Mouse (Mus musculus): ENCODE data around the gene Uroc1. TPM values are rescaled to one million over a fixed set of nuclear protein-coding genes. Genes with fewer than 3 reads are reported as not detected.

Uroc1 gene
- polyA plus RNA-seq (2015; fragmentation: Nextera tagmentation; extraction: Ambion mirVana): not detected in 2 replicates

GRCm38 (mm10) chr6:90332561-90333425, at the start of gene Uroc1:
TSS of gene Uroc1 (plus strand) at chr6:90333284.
- Histone ChIP-seq H3K4me2 (replicated peaks) (no peak within 1 kb of the TSS), H3K9me3 (no peaks in the 10 kb centered on the region), H3K4me3 (no peak within 1 kb of the TSS), H3K4me1 (peaks cover 9% of the 10 kb centered on the region), H3K27me3 (no peaks in the 10 kb centered on the region), H3K27ac (replicated peaks) (no peak within 1 kb of the TSS), H3K9ac (replicated peaks) (no peak within 1 kb of the TSS), H3K36me3 (no peaks in the 10 kb centered on the region)
- 81% methylated on average over 7 of the region's 7 CpGs for WGBS
- ATAC-seq (replicated peaks): no peak

GRCm38 (mm10) chr6:90288265-90288664, 44.8 kb upstream of the Uroc1 start:
- H3K4me2 ChIP-seq (replicated peaks): no peak overlapping the region
- no peak for ATAC-seq (replicated peaks)
- H3K36me3 ChIP-seq: no peaks in the 10 kb centered on the region
- no peaks in the 10 kb centered on the region for H3K27me3 ChIP-seq
- H3K27ac ChIP-seq (replicated peaks): no peak overlapping the region
- no peaks in the 10 kb centered on the region for H3K9me3 ChIP-seq
- WGBS: 57% methylated on average over 12 of the region's 12 CpGs
- no peak overlapping the region for H3K4me3 ChIP-seq
- no peaks in the 10 kb centered on the region for H3K4me1 ChIP-seq
- no peak overlapping the region for H3K9ac ChIP-seq (replicated peaks)

GRCm38 (mm10) chr6:90300919-90301318, 32.2 kb upstream of the Uroc1 start, which contains the start of gene BC048671:
TSS of gene BC048671 (plus strand) at chr6:90301219.
- Histone ChIP-seq H3K4me3 (no peak within 1 kb of the TSS), H3K36me3 (no peaks in the 10 kb centered on the region), H3K9ac (replicated peaks) (no peak within 1 kb of the TSS), H3K27me3 (no peaks in the 10 kb centered on the region), H3K9me3 (no peaks in the 10 kb centered on the region), H3K4me1 (no peaks in the 10 kb centered on the region), H3K4me2 (replicated peaks) (no peak within 1 kb of the TSS), H3K27ac (replicated peaks) (no peak within 1 kb of the TSS)
- WGBS: 93% methylated on average over 1 of the region's 1 CpGs
- no peak for ATAC-seq (replicated peaks)

DNA sequence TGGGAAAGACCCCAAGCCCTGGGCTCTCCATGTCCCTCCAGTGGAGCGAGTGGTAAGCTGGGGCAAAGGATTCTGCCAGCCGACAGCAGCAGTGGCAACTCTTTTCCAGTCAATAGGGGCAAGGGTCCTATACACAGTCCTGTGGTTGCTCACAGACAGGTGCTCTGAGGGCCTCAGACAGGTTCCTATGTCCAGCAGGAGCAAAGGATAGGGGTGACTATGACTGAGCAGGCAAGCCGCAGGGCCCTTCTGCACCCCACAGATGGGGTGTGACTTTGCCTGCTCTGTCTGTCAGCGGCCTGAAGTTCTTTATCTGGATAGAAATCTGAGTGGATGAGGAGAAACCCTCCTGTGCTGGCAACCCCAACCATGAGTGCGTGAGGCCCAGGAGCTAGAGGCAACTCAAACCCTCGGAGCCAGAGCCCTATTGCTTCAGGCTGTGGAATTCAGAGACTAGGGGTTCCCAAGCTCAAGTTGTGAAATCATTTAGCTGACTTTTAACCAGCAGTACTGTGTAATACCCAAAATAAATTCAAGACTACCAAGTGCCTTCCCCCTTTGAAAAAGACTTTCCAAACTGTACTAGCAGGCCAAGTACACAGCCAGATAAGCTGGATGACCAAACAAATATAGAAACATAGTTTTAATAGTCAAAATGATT, 26.6 kb upstream of the Uroc1 start:
- WGBS: 90% methylated on average over 6 of the region's 6 CpGs
- Histone ChIP-seq H3K27me3 (no peaks in the 10 kb centered on the region), H3K4me3 (no peak overlapping the region), H3K4me1 (no peaks in the 10 kb centered on the region), H3K36me3 (no peaks in the 10 kb centered on the region), H3K9ac (replicated peaks) (no peak overlapping the region), H3K27ac (replicated peaks) (no peak overlapping the region), H3K9me3 (no peaks in the 10 kb centered on the region), H3K4me2 (replicated peaks) (no peak overlapping the region)
- ATAC-seq (replicated peaks): no peak

GRCm38 (mm10) chr6:90308839-90309778, 24.0 kb upstream of the Uroc1 start:
- Histone ChIP-seq H3K9ac (replicated peaks) (no peak overlapping the region), H3K27me3 (no peaks in the 10 kb centered on the region), H3K4me1 (no peaks in the 10 kb centered on the region), H3K4me3 (no peak overlapping the region), H3K27ac (replicated peaks) (no peak overlapping the region), H3K36me3 (no peaks in the 10 kb centered on the region), H3K9me3 (no peaks in the 10 kb centered on the region), H3K4me2 (replicated peaks) (no peak overlapping the region)
- ATAC-seq (replicated peaks): no peak
- 90% methylated on average over 87 of the region's 87 CpGs for whole genome bisulfite sequencing

- Histone ChIP-seq H3K27me3 (no peaks in the 10 kb centered on the region), H3K4me2 (replicated peaks) (no peak overlapping the region), H3K27ac (replicated peaks) (no peak overlapping the region), H3K9ac (replicated peaks) (no peak overlapping the region), H3K9me3 (no peaks in the 10 kb centered on the region), H3K4me3 (no peak overlapping the region), H3K36me3 (no peaks in the 10 kb centered on the region), H3K4me1 (no peaks in the 10 kb centered on the region)
- WGBS: 83% methylated on average over 5 of the region's 5 CpGs
- no peak for ATAC-seq (replicated peaks)
Measured at GRCm38 (mm10) chr6:90315961-90316360, 17.1 kb upstream of the Uroc1 start.

DNA sequence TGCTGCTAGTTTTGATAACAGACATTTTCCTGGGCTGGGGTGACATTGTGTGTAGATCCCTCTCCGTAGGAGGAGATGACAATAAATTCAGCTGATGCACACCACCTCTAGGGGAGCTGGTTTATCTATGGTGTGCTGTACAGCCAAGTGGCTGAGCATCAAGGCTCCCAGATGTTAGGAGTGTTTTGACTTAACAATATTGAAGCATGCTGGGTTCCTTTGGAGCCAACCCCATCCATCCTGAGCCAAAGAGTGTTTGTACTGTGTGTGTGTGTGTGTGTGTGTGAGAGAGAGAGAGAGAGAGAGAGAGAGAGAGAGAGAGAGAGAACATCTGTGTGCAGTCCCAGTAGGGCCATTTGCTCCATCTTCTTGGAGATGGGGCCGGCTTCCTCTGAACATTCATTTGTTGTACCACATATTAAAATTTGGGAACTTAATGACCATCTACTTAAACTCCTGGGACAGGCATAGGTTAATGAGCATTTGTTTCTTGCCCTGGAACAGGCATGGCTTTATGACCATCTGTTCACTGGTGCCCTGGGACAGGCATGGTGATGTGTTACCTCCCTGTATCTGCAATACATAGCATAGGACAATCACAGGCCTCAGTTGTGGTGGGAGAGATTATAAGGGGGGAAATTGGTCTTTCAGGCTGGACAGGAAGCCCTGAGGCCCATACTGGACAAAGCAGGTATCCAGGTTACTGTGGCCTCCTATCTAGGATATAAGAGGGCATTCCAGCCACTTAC, 15.4 kb upstream of the Uroc1 start:
- Histone ChIP-seq H3K4me1 (no peaks in the 10 kb centered on the region), H3K9me3 (no peaks in the 10 kb centered on the region), H3K27me3 (no peaks in the 10 kb centered on the region), H3K9ac (replicated peaks) (no peak overlapping the region), H3K4me2 (replicated peaks) (no peak overlapping the region), H3K27ac (replicated peaks) (no peak overlapping the region), H3K36me3 (no peaks in the 10 kb centered on the region), H3K4me3 (no peak overlapping the region)
- no peak for ATAC-seq (replicated peaks)
- WGBS: 86% methylated on average over 2 of the region's 2 CpGs

GRCm38 (mm10) chr6:90319019-90319418, 14.1 kb upstream of the Uroc1 start:
- Histone ChIP-seq H3K4me2 (replicated peaks) (no peak overlapping the region), H3K4me3 (no peak overlapping the region), H3K27me3 (no peaks in the 10 kb centered on the region), H3K9ac (replicated peaks) (no peak overlapping the region), H3K27ac (replicated peaks) (no peak overlapping the region), H3K4me1 (no peaks in the 10 kb centered on the region), H3K36me3 (no peaks in the 10 kb centered on the region), H3K9me3 (no peaks in the 10 kb centered on the region)
- ATAC-seq (replicated peaks): no peak
- 97% methylated on average over 2 of the region's 2 CpGs for WGBS

DNA sequence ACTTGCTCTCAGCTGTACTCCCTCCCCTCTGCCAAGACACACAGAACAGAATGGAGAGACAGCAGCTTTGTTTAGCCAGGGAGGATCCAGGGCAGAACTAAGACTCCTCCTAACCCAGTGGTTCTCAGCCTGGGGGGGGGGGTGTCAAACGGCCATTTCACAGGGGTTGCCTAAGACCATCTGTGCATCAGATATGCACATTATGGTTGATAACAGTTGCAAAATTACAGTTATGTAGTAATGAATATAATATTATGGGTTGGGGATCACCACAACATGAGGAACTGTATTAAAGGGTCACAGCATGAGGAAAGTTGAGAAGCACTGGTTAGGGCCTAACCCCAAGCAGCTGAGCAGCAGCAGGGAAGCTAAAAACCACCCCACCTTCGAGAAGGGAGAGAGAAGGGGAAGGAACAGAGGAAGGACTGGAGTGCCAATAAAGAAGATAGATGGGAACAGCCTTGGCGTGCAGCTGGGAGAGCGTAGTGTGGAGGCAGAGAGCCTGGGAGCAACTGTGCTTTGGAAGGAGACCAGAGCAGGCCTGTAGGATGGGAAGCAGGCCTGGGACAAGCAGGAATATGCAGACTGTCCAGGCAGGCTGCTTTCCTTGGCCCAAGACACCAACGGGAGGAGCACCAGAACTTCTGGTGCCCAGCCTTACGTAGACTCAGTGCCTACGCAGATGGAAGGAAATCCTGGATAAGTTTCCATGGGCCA, 13.5 kb upstream of the Uroc1 start:
- Histone ChIP-seq H3K27ac (replicated peaks) (no peak overlapping the region), H3K9ac (replicated peaks) (no peak overlapping the region), H3K9me3 (no peaks in the 10 kb centered on the region), H3K36me3 (no peaks in the 10 kb centered on the region), H3K27me3 (no peaks in the 10 kb centered on the region), H3K4me2 (replicated peaks) (no peak overlapping the region), H3K4me3 (no peak overlapping the region), H3K4me1 (no peaks in the 10 kb centered on the region)
- WGBS: 76% methylated on average over 7 of the region's 7 CpGs
- ATAC-seq (replicated peaks): no peak

- H3K36me3 ChIP-seq: no peaks in the 10 kb centered on the region
- WGBS: 85% methylated on average over 5 of the region's 5 CpGs
- H3K4me2 ChIP-seq (replicated peaks): no peak overlapping the region
- ATAC-seq (replicated peaks): no peak
- H3K27ac ChIP-seq (replicated peaks): no peak overlapping the region
- H3K4me1 ChIP-seq: no peaks in the 10 kb centered on the region
- no peak overlapping the region for H3K4me3 ChIP-seq
- H3K9me3 ChIP-seq: no peaks in the 10 kb centered on the region
- no peaks in the 10 kb centered on the region for H3K27me3 ChIP-seq
- H3K9ac ChIP-seq (replicated peaks): no peak overlapping the region
Measured at GRCm38 (mm10) chr6:90320429-90320828, 12.7 kb upstream of the Uroc1 start.

DNA sequence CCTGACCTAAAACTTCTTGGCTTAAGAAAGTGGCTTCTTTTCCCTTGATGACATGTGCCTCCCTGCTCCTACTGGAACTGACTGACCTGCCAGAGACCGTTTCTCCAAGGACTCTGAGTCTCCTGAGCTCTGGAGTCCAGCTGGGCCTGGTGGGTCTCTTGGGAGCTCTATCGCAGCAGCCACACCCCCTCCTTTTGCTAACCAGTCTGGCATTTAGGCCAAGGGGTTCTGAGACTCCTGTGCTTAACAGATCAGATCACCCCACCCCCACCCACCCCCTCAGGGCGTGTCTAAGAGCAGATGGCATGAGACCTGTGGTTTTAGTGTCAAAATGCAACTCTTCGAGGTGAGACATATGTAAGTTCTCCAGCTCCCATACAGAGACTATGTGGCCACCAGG, 11.3 kb upstream of the Uroc1 start:
- Histone ChIP-seq H3K9me3 (no peaks in the 10 kb centered on the region), H3K4me3 (no peak overlapping the region), H3K4me2 (replicated peaks) (no peak overlapping the region), H3K9ac (replicated peaks) (no peak overlapping the region), H3K27ac (replicated peaks) (no peak overlapping the region), H3K4me1 (no peaks in the 10 kb centered on the region), H3K27me3 (no peaks in the 10 kb centered on the region), H3K36me3 (no peaks in the 10 kb centered on the region)
- no peak for ATAC-seq (replicated peaks)
- WGBS: 51% methylated on average over 4 of the region's 4 CpGs

All from forebrain, embryonic 15.5 days (tissue).